Mouse (Mus musculus): ENCODE data around the gene Arhgef11.

The Arhgef11 gene

GRCm38 (mm10) chr3:87761408-87762375 lies 144.3 kb downstream of the Arhgef11 start:
- DNase-seq (ENCODE audit: low spot score) = no peak

- DNase-seq (ENCODE audit: low spot score) = no peak
These were observed 145.8 kb downstream of the Arhgef11 start for GRCm38 (mm10) chr3:87763202-87763601.

GRCm38 (mm10) chr3:87763683-87764289 lies 146.4 kb downstream of the Arhgef11 start:
- peak; percentile 69 for DNase-seq (ENCODE audit: low spot score)

- DNase-seq (ENCODE audit: low spot score) = no peak
These were observed 147.1 kb downstream of the Arhgef11 start for GRCm38 (mm10) chr3:87764506-87764905.

- no peak for DNase-seq (ENCODE audit: low spot score)
These were observed 147.7 kb downstream of the Arhgef11 start for GRCm38 (mm10) chr3:87765091-87765490.

GRCm38 (mm10) chr3:87765631-87766283 lies 148.4 kb downstream of the Arhgef11 start:
- no peak for DNase-seq (ENCODE audit: low spot score)

GRCm38 (mm10) chr3:87766284-87766667 lies 148.9 kb downstream of the Arhgef11 start:
- DNase-seq (ENCODE audit: low spot score) = no peak

- DNase-seq (ENCODE audit: low spot score) = peak; percentile 36
These were observed 150.4 kb downstream of the Arhgef11 start for GRCm38 (mm10) chr3:87767764-87768163.

GRCm38 (mm10) chr3:87768431-87768830 lies 151.1 kb downstream of the Arhgef11 start:
- no peak for DNase-seq (ENCODE audit: low spot score)

GRCm38 (mm10) chr3:87768844-87769243 lies 151.5 kb downstream of the Arhgef11 start:
- peak; percentile 84 for DNase-seq (ENCODE audit: low spot score)

- no peak for DNase-seq (ENCODE audit: low spot score)
These were observed 152.1 kb downstream of the Arhgef11 start for GRCm38 (mm10) chr3:87769506-87769905.

- DNase-seq (ENCODE audit: low spot score) = peak; percentile 58
These were observed 152.9 kb downstream of the Arhgef11 start for GRCm38 (mm10) chr3:87770280-87770679.

GRCm38 (mm10) chr3:87771088-87771487 lies 153.7 kb downstream of the Arhgef11 start:
- no peak for DNase-seq (ENCODE audit: low spot score)

GRCm38 (mm10) chr3:87778283-87778682 lies 160.9 kb downstream of the Arhgef11 start:
- no peak for DNase-seq (ENCODE audit: low spot score)

GRCm38 (mm10) chr3:87779086-87779485 lies 161.7 kb downstream of the Arhgef11 start:
- no peak for DNase-seq (ENCODE audit: low spot score)

GRCm38 (mm10) chr3:87783282-87784023 lies 166.1 kb downstream of the Arhgef11 start:
- DNase-seq (ENCODE audit: low spot score) = no peak

GRCm38 (mm10) chr3:87785156-87785555 lies 167.8 kb downstream of the Arhgef11 start:
- DNase-seq (ENCODE audit: low spot score) = no peak

GRCm38 (mm10) chr3:87785626-87786214 lies 168.4 kb downstream of the Arhgef11 start:
- no peak for DNase-seq (ENCODE audit: low spot score)

All from testis, postnatal 14 days (tissue).